Mouse (Mus musculus) E14TG2a.4 (cell line): ENCODE data around the gene Fsip1.
A peak's percentile ranks its signal among the peaks of the same experiment; 100 is the strongest.

Experiments used
- H3K27me3 ChIP-seq: 2 replicates; pipeline ENCODE4 v1.6.1; 2014; ENCODE audit warnings: low read length, control low read depth; ENCODE audit not compliant: insufficient read depth
- H3K36me3 ChIP-seq: 2 replicates; pipeline ENCODE4 v1.6.1; 2014; ENCODE audit warnings: low read length, control low read depth; ENCODE audit not compliant: insufficient read depth
- H3K4me1 ChIP-seq: replicated peaks from 2 replicates; pipeline ENCODE4 v1.6.1; 2014; ENCODE audit warnings: low read depth, low read length, control low read depth
- H3K4me3 ChIP-seq: replicated peaks from 2 replicates; pipeline ENCODE4 v1.5.1; 2014; ENCODE audit warnings: mild to moderate bottlenecking, low read length
- H3K9me3 ChIP-seq: 2 replicates; pipeline ENCODE4 v1.6.1; 2014; ENCODE audit warnings: low read length, control low read depth
- CTCF ChIP-seq: conservative IDR thresholded peaks from 2 replicates; pipeline ENCODE4 v1.5.1; 2014; ENCODE audit warnings: low read length
- NANOG ChIP-seq: IDR thresholded peaks from 2 replicates; pipeline ENCODE4 v1.6.1; 2014; ENCODE audit warnings: borderline replicate concordance, low read length, mixed read lengths
- POU5F1 ChIP-seq: IDR thresholded peaks from 2 replicates; pipeline ENCODE4 v1.6.1; 2014; ENCODE audit warnings: low read length, borderline replicate concordance

The Fsip1 gene

DNA sequence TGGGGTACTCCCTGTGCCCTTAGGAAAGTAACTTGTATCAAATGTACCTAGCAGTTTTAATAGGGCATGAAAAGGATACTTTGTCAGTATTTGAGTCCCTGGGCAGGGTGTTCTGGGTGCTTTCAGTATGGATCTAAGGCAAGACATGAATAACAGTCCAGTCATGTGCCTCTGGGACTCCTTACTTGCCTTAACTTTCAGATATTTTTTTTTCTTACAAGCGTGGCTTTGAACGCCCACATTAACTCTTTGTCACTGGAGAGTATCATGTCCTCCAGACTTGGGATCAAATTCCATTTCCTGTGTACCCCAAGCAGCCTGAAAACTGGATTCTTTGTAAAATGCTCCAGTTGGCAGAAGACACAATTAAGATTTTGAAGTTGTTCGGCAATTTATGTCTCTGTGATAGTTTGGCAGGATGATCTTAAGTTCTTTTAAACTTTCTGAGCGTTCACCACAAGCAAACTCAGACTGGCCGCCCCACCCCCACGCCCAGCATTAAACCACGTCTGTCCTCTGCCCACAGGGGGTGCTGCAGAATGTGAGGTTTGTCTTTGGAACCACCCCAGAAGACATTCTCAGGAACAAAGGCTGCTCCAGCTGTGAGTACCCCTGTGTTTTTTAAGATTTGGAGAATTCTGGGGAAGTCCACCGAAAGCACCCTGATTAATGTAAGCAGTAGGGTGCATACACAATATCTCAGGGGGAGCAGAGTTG, 142.8 kb downstream of the Fsip1 start:
- H3K9me3 ChIP-seq, result no peaks in the 10 kb centered on the region
- TF ChIP-seq POU5F1, result no peak
- TF ChIP-seq NANOG, result no peak
- TF ChIP-seq CTCF, result no peak
- H3K36me3 ChIP-seq, result no peaks in the 10 kb centered on the region
- H3K4me1 ChIP-seq, result peaks cover 21% of the 10 kb centered on the region
- H3K4me3 ChIP-seq, result no peak overlapping the region
- peaks cover 56% of the 10 kb centered on the region for H3K27me3 ChIP-seq

DNA sequence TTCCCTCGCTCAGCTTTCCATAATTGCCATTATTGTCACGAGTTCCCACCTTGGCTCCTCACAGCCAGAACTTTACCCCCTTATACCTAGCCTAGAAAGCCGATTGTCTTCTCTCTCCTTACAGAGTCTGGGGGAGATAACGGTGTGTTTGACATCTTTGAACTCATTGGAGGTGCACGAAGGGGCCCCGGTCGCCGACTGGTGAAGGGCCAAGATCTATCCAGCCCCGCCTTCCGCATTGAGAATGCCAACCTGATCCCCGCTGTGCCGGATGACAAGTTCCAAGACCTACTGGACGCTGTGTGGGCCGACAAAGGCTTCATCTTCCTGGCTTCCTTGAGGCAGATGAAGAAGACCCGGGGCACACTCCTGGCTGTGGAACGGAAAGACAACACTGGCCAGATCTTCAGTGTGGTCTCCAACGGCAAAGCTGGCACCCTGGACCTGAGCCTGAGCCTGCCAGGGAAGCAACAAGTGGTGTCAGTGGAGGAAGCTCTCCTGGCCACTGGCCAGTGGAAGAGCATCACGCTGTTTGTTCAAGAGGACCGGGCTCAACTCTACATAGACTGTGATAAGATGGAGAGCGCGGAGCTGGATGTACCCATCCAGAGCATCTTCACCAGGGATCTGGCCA, 143.8 kb downstream of the Fsip1 start:
- H3K36me3 ChIP-seq, result no peaks in the 10 kb centered on the region
- no peak overlapping the region for H3K4me3 ChIP-seq
- H3K9me3 ChIP-seq, result no peaks in the 10 kb centered on the region
- H3K4me1 ChIP-seq, result peaks cover 21% of the 10 kb centered on the region
- peaks cover 56% of the 10 kb centered on the region for H3K27me3 ChIP-seq
- TF ChIP-seq CTCF (no peak), POU5F1 (no peak), NANOG (no peak)

DNA sequence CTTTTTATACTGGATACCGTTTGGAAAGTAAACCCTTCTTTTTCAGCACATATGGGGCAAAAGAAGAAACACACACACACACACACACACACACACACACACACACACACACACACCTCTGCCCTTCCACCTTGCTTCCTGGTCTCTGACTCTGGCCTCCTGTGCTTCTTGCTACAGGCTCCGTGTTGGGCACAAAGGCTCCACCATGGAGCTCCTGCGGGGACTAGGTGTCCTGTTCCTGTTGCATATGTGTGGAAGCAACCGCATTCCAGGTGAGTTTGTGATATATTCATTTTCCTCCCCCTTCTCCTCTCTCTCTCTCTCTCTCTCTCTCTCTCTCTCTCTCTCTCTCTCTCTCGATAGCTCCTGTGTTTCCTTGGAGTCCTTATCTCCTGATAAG, 144.3 kb downstream of the Fsip1 start:
- TF ChIP-seq POU5F1, result no peak
- no peak for TF ChIP-seq NANOG
- TF ChIP-seq CTCF, result no peak
- Histone ChIP-seq H3K36me3 (no peaks in the 10 kb centered on the region), H3K4me1 (peaks cover 21% of the 10 kb centered on the region), H3K9me3 (no peaks in the 10 kb centered on the region), H3K4me3 (no peak overlapping the region), H3K27me3 (peaks cover 56% of the 10 kb centered on the region)

DNA sequence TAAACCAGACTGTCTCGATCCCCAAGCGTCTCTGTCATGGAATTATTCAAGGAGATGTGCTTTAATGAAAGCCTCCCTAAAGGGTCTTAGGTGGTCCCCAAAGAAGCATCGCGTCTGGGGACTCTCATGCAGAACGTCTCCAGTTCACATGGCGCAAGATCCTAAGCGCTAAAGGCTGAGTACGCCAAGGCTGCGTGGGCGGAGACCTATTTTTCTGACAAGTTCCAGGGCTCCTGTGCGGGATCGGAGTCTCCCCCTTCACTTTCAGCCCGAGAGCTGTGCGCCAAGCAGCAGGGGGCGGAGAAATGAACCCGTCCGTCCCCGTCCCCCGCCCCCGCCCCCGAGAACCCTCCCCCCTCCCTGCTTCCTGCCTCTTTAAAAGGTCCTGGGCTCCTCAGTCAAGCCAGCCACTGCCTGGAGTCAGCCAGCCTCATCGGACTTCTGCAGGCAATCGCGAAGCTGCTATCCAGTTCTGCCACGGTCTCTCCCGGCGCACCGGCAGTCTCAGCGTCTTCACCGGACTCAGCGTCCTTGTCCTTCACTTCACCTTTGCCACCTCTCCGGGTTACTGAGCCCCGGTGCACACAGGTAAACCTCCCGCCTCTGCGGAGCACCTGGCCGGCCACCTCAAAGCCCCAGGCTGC, 145.2 kb downstream of the Fsip1 start, which contains the start of gene Thbs1:
Gene Thbs1 (plus strand): TSS at position 389 of the 644 bp plus-strand sequence.
- Histone ChIP-seq H3K9me3 (no peaks in the 10 kb centered on the region), H3K4me3 (peak within 1 kb of the TSS; percentile 75), H3K36me3 (no peaks in the 10 kb centered on the region), H3K27me3 (peaks cover 54% of the 10 kb centered on the region), H3K4me1 (peaks cover 21% of the 10 kb centered on the region)
- TF ChIP-seq POU5F1, result no peak
- TF ChIP-seq NANOG, result no peak
- TF ChIP-seq CTCF, result no peak

DNA sequence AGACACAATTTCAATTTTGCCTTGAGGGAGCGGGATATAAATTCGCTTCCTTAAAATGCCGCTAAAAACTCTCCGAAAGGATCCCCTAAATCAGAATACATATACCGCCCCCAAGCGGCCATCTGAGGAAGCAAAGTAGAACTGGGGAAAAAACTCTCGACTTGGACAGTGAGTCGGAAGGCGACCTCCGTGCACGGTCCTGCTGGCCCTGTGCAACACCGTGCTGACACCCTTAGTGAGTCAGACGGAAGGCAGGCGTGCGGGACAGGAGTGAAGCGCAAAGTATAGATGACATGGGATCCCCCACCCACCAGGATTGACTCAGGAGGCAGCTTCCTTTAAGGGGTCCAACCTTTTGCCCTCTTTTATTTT, 145.7 kb downstream of the Fsip1 start:
- H3K36me3 ChIP-seq, result no peaks in the 10 kb centered on the region
- peak overlapping the region; percentile 75 for H3K4me3 ChIP-seq
- peaks cover 53% of the 10 kb centered on the region for H3K27me3 ChIP-seq
- H3K4me1 ChIP-seq, result peaks cover 21% of the 10 kb centered on the region
- TF ChIP-seq CTCF (peak; percentile 85), POU5F1 (no peak), NANOG (no peak)
- no peaks in the 10 kb centered on the region for H3K9me3 ChIP-seq

DNA sequence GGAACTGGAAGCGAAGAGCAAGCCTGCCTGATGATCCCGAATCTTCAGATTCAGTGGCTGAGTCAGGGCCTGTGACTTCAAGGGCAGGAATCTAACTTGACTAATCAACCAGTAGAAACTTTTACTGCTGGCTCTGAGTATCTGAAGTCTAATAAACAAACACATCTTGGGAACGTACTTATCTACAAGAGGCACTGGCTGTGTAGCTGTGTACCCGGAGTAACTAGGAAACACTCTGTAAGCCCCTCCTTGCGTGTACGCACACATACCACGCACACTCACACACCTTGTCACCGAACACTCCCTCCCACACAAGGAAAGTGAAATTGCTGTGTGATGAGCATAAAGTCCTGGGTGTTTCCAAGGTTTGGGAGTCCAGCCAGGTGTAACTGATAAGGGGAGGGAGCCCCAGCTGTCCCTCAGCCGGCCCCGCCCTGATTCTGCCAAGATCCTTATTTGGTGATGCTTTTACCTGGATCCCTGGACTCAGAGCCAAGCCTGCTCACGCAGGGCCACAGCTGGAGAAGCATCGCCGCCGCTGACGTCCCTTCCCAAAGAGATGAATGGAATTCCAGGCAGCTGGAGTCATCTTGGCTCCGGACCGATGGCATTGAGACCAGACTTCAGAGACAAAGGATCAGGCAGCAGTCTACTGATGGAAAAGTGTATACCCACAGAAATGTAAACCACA, 146.4 kb downstream of the Fsip1 start:
- no peaks in the 10 kb centered on the region for H3K36me3 ChIP-seq
- TF ChIP-seq CTCF (no peak), POU5F1 (no peak), NANOG (no peak)
- peak overlapping the region; percentile 75; the same call in 1 of the 2 replicates for H3K4me3 ChIP-seq
- no peaks in the 10 kb centered on the region for H3K9me3 ChIP-seq
- H3K4me1 ChIP-seq, result peaks cover 21% of the 10 kb centered on the region
- H3K27me3 ChIP-seq, result peaks cover 53% of the 10 kb centered on the region

DNA sequence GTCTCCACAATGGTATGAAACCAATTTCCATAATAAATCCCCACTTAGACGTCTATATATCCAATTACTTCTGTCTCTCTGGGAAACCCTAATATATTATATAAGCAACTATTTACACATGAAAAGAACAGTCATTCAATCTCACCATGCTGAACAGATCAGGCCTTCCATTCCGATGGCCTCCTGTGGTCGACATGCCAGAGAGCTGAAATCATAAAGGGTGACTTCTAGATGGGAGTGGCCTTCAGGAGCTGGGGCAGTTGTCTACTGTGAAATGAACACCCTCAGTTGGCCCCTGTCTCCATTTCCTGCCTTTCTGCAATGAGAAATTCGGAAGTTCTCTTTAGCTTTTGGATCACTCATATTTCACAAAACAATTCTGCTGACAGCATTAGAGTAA, 154.6 kb downstream of the Fsip1 start:
- no peak for TF ChIP-seq NANOG
- TF ChIP-seq POU5F1, result no peak
- TF ChIP-seq CTCF, result no peak
- Histone ChIP-seq H3K4me1 (no peaks in the 10 kb centered on the region), H3K27me3 (no peaks in the 10 kb centered on the region), H3K4me3 (no peak overlapping the region), H3K36me3 (no peaks in the 10 kb centered on the region), H3K9me3 (no peaks in the 10 kb centered on the region)

DNA sequence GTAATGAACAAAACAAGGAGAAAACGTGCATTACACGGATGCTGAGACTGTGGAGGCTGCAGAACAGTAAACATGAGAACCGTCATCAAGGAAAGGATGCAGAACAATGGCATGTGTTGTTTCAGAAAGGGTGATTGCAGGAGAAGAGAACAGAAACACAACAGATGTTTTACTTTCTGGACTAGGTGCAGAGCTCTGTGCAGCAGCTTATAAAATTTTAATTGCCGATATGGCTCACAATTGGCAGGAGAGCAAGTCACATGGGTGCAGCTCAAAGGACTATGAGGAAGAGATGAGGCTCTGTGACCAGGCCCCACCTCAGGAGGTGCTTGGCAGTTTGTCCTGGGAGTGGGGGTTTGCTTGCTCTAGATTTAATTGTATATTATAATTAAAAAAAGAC, 157.7 kb downstream of the Fsip1 start:
- Histone ChIP-seq H3K4me1 (no peaks in the 10 kb centered on the region), H3K36me3 (no peaks in the 10 kb centered on the region), H3K9me3 (no peaks in the 10 kb centered on the region), H3K4me3 (no peak overlapping the region), H3K27me3 (no peaks in the 10 kb centered on the region)
- no peak for TF ChIP-seq CTCF
- TF ChIP-seq NANOG, result no peak
- no peak for TF ChIP-seq POU5F1
